Mouse (Mus musculus): ENCODE data around the gene Ski.

DNA sequence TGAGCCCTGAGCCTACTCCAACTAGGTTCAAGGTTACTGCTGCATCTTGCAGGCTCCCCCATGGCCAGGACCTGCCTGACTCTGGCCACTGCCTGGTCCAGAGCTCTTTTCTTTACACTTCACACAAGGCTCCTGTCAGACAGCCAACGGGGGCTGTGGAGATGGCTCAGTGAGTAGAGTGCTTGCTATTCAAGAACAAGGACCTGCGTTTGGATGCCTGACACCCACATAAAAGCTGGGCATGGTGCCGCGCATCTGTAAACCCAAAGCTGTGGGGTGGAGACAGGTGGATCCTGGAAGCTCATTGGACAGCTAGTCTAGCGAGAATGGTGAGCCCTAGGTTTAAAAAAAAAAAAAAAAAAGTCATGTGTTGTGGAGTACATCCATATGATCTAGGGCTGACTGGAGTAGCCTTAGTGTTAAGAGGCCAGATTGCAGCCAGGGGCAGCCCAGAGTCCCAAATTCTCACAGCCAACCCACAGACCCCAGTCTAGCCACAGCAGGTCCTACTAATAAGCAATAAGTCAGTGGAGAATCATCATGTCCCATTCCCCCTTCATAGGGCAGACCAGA is 50.3 kb downstream of the Ski start:
- TF ChIP-seq CTCF (IDR thresholded peaks at IDR 0.05; ENCODE audit: extremely low read depth, insufficient read depth, insufficient read length, insufficient replicate concordance) (no peak), POLR2A (IDR thresholded peaks at IDR 0.05; ENCODE audit: low read depth, low read length) (no peak)
